Mouse (Mus musculus): ENCODE data around the gene Stac. TPM values are rescaled to one million over a fixed set of nuclear protein-coding genes. Genes with fewer than 3 reads are reported as not detected.

The Stac gene
- total and polyA plus RNA-seq, 2 experiments from 2014 or later: 9.3 to 13.8 TPM

DNA sequence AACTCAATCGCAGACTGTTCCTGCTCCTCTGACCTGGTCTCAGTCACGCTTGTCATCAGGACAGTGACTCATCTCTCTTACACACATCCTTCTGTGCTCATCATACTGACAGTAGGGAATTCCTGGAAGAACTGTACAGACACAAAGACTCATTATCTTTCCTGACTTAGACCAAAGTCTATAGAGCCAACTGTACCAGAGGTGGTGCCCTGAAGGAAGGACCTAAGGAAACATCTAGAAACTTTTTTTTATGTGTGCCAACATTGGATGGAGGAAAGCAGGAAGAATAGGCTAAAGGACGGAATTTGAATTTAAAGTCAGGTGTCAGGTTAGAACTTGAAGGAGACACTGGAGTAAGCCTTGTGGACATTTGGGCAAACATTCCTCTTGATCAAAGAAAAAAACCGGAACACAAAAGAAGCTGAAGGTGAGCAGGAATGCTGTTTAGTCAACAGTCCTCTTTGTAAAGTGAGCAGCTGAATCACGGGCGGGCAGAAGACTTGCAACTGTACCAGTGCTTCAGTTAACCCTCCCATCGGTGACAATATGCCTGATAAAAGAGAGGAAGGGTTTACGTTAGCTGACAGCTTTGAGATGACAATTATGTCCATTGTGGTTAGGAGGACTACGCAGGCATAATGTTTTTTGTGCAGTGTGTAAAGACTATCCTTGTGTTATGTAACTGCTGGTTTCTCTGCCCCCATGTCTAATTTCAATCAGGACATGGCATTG is 42.0 kb upstream of the Stac start:
- Histone ChIP-seq H3K27me3 (ENCODE audit: insufficient read depth, low read length) (no peaks in the 10 kb centered on the region), H3K36me3 (ENCODE audit: insufficient read depth, low read length) (no peaks in the 10 kb centered on the region), H3K4me1 (ENCODE audit: insufficient read depth, low read length) (no peaks in the 10 kb centered on the region), H3K9me3 (ENCODE audit: low read length) (no peaks in the 10 kb centered on the region), H3K4me3 (ENCODE audit: low read depth, low read length) (no peak overlapping the region), H3K9ac (replicated peaks; ENCODE audit: low read length, poor library complexity, severe bottlenecking) (no peak overlapping the region), H3K4me2 (ENCODE audit: low read depth, low read length, poor library complexity, severe bottlenecking) (no peak overlapping the region), H3K27ac (ENCODE audit: low read depth, low read length) (no peak overlapping the region)
- DNase-seq (ENCODE audit: low spot score): no peak
- 88% methylated on average over 9 of the region's 9 CpGs for WGBS
- TF ChIP-seq CTCF (IDR thresholded peaks at IDR 0.05): no peak
- no peak for ATAC-seq (ENCODE audit: low FRiP score)

DNA sequence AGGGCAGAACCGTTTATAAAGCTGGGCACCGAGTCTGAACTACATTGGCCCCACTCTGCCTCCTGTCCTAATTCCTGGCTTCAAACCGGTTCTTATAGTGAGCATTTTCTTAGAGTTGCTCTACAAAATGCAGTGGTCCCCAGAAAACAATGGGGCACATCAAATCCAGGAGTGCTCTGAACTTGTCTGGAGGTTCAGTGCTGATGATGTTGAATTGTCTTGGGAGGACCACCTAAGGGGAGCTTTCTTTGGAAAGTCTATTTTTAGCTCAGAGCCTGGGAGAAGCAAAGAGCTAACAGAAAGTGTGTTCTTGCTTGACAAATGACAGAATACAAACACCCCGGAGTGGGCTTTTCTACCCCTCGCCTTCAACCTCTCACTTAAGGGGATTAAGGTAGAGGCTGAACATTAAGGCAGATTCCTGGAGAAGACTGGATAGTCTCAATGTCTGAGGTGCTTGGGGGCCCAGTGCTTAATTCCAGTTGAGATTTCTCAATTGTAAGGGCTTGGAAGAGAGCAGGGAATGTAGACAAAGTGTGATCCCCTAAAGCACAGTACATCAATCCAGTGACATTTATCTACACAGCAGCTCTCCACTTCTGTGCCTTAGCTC is 34.9 kb upstream of the Stac start:
- no peak for ATAC-seq (ENCODE audit: low FRiP score)
- 24% methylated on average over 5 of the region's 5 CpGs for WGBS

DNA sequence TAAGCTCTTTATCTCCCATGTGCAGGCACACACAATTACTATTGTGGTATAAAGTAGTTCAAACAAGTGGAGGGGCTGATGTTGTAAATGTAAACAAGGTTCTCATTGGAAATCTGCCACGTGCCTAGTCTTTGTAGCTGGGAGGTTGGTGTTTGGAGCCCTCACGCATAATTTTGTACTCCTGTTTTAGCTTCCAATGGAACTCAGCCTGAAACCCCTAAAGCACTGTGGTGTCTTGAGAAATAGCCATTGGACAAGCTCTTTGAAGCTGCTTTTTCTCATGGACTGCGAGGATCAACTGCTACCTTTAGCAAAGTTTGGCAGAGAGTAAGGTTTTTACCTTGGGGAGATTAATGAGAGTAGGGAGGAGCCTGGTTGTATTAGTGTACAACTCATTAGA is 24.3 kb upstream of the Stac start:
- Histone ChIP-seq H3K4me1 (ENCODE audit: insufficient read depth, low read length) (no peaks in the 10 kb centered on the region), H3K27me3 (ENCODE audit: insufficient read depth, low read length) (no peaks in the 10 kb centered on the region), H3K9me3 (ENCODE audit: low read length) (no peaks in the 10 kb centered on the region), H3K9ac (replicated peaks; ENCODE audit: low read length, poor library complexity, severe bottlenecking) (no peak overlapping the region), H3K4me2 (ENCODE audit: low read depth, low read length, poor library complexity, severe bottlenecking) (no peak overlapping the region), H3K36me3 (ENCODE audit: insufficient read depth, low read length) (no peaks in the 10 kb centered on the region), H3K4me3 (ENCODE audit: low read depth, low read length) (no peak overlapping the region), H3K27ac (ENCODE audit: low read depth, low read length) (no peak overlapping the region)
- WGBS: 58% methylated on average over 3 of the region's 3 CpGs
- ATAC-seq (ENCODE audit: low FRiP score) (no peak), DNase-seq (ENCODE audit: low spot score) (no peak)
- TF ChIP-seq CTCF (IDR thresholded peaks at IDR 0.05): no peak

More for the DNA sequence above, 34.9 kb upstream of the Stac start:
- no peak for DNase-seq (ENCODE audit: low spot score)
- no peak overlapping the region for H3K4me3 ChIP-seq (ENCODE audit: low read depth, low read length)
- H3K4me1 ChIP-seq (ENCODE audit: insufficient read depth, low read length): no peaks in the 10 kb centered on the region
- no peak overlapping the region for H3K9ac ChIP-seq (replicated peaks; ENCODE audit: low read length, poor library complexity, severe bottlenecking)
- no peaks in the 10 kb centered on the region for H3K9me3 ChIP-seq (ENCODE audit: low read length)
- H3K36me3 ChIP-seq (ENCODE audit: insufficient read depth, low read length): no peaks in the 10 kb centered on the region
- H3K27me3 ChIP-seq (ENCODE audit: insufficient read depth, low read length): no peaks in the 10 kb centered on the region
- H3K27ac ChIP-seq (ENCODE audit: low read depth, low read length): no peak overlapping the region
- no peak for TF ChIP-seq CTCF (IDR thresholded peaks at IDR 0.05)
- no peak overlapping the region for H3K4me2 ChIP-seq (ENCODE audit: low read depth, low read length, poor library complexity, severe bottlenecking)

DNA sequence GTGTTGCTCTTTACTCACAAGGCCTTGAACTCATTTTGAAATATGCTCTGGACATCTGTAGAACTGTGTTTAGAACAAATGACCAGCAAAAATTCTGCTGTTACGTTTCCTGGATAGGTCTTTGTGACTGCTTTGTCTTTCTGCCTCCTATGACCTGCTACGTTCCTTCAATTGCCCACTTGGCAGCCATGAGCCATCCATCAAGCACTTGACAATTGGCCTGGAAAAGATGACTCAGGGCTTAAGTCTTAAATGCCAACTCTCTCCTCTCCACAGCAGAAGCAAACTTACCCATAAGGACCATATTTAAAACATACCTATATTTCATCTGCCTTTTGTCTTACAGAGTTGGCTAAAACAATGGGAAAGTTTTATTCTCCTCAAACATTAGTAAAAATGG is 10.0 kb upstream of the Stac start:
- Histone ChIP-seq H3K27ac (ENCODE audit: low read depth, low read length) (no peak overlapping the region), H3K4me1 (ENCODE audit: insufficient read depth, low read length) (no peaks in the 10 kb centered on the region), H3K9ac (replicated peaks; ENCODE audit: low read length, poor library complexity, severe bottlenecking) (no peak overlapping the region), H3K4me3 (ENCODE audit: low read depth, low read length) (no peak overlapping the region), H3K9me3 (ENCODE audit: low read length) (no peaks in the 10 kb centered on the region), H3K36me3 (ENCODE audit: insufficient read depth, low read length) (no peaks in the 10 kb centered on the region), H3K27me3 (ENCODE audit: insufficient read depth, low read length) (no peaks in the 10 kb centered on the region), H3K4me2 (ENCODE audit: low read depth, low read length, poor library complexity, severe bottlenecking) (no peak overlapping the region)
- WGBS: 89% methylated on average over 2 of the region's 2 CpGs
- DNase-seq (ENCODE audit: low spot score) (no peak), ATAC-seq (ENCODE audit: low FRiP score) (no peak)
- no peak for TF ChIP-seq CTCF (IDR thresholded peaks at IDR 0.05)

DNA sequence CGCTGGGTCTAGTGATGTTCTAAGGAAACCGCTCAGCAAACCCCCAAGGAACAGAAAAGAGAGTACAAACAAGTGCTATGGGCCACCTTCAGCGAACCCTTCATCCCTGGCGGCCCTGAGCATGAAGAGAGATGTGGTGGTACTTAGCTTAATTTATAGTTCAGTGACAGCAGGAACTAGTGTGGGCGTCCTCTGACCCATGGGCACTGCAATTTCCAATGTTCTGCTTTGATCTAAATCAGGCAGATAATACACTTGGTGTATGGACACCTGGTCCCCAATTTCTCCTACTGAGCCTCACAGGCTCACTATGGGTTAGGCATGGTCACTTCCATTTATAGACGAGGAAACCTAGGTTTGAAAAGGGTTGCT is 322 bp upstream of the Stac start:
- no peak for DNase-seq (ENCODE audit: low spot score)
- H3K9me3 ChIP-seq (ENCODE audit: low read length): no peaks in the 10 kb centered on the region
- WGBS: 8% methylated on average over 6 of the region's 6 CpGs
- no peak for ATAC-seq (ENCODE audit: low FRiP score)
- TF ChIP-seq CTCF (IDR thresholded peaks at IDR 0.05): no peak
- H3K36me3 ChIP-seq (ENCODE audit: insufficient read depth, low read length): no peaks in the 10 kb centered on the region
- no peak overlapping the region for H3K27ac ChIP-seq (ENCODE audit: low read depth, low read length)
- peak overlapping the region; percentile 71 for H3K9ac ChIP-seq (replicated peaks; ENCODE audit: low read length, poor library complexity, severe bottlenecking)
- peaks cover 4% of the 10 kb centered on the region; the same call in 1 of the 2 replicates for H3K4me1 ChIP-seq (ENCODE audit: insufficient read depth, low read length)
- H3K4me3 ChIP-seq (ENCODE audit: low read depth, low read length): peak overlapping the region; percentile 60
- peak overlapping the region; percentile 92 for H3K4me2 ChIP-seq (ENCODE audit: low read depth, low read length, poor library complexity, severe bottlenecking)
- H3K27me3 ChIP-seq (ENCODE audit: insufficient read depth, low read length): no peaks in the 10 kb centered on the region

DNA sequence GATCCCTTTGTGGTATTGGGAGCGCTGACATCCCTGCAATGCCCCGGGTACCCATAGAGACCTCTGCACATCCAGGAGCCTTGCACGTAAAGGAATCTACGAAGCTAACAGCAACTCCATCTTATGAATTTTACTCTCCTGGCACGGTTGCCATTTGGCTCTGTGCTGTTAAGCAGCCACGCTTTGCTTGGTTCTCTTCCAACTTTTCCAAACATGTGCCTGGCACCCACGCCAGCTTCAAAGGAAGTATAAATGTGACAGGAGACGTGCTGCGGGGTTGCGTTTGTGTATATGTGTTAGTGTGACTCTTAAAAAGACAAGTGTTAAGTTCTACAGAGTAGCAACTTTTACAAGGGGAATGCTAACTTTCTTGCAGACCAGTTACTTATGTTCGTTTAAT is 1.0 kb downstream of the Stac start:
- Histone ChIP-seq H3K4me1 (ENCODE audit: insufficient read depth, low read length) (peaks cover 4% of the 10 kb centered on the region; the same call in 1 of the 2 replicates), H3K4me2 (ENCODE audit: low read depth, low read length, poor library complexity, severe bottlenecking) (peak overlapping the region; percentile 92), H3K9me3 (ENCODE audit: low read length) (no peaks in the 10 kb centered on the region), H3K27ac (ENCODE audit: low read depth, low read length) (no peak overlapping the region), H3K4me3 (ENCODE audit: low read depth, low read length) (no peak overlapping the region), H3K36me3 (ENCODE audit: insufficient read depth, low read length) (no peaks in the 10 kb centered on the region), H3K9ac (replicated peaks; ENCODE audit: low read length, poor library complexity, severe bottlenecking) (no peak overlapping the region), H3K27me3 (ENCODE audit: insufficient read depth, low read length) (no peaks in the 10 kb centered on the region)
- 80% methylated on average over 11 of the region's 11 CpGs for WGBS
- TF ChIP-seq CTCF (IDR thresholded peaks at IDR 0.05): no peak
- no peak for ATAC-seq (ENCODE audit: low FRiP score)
- DNase-seq (ENCODE audit: low spot score): peak; percentile 28
